Mouse (Mus musculus) kidney, adult 2 months (tissue): ENCODE results near the gene Plgrkt.

Source experiments
- CTCF ChIP-seq: fragments of 200-500 bp; conservative IDR thresholded peaks from 2 replicates; pipeline ENCODE4 v1.5.1; 2011; ENCODE audit warnings: low read depth, mild to moderate bottlenecking, control low read depth, low read length, moderate library complexity, mixed read lengths; ENCODE audit not compliant: insufficient read depth, insufficient read length
- POLR2A ChIP-seq: fragments of 200-500 bp; IDR thresholded peaks from one replicate; pipeline ENCODE4 v1.6.1; 2011; ENCODE audit warnings: low read depth, low read length, control low read depth

DNA sequence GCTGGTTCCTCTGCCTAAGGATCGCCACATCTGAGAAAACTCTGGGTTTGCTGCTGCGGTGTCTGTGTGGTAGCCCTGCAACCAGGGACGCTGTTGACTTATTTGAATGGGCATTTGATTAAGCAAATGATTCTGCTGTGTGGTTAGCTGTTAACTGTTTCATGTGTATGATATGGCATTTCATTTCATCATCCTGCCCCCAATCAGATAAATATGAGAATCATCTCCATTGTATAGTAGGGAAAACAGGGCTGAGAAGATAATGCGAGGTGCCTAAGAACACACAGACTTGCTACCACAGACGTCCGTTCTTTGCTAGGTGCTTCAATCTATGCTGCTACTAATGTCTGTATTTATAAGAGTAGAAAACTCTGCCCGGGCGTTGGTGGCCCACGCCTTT is 17.2 kb upstream of the Plgrkt start:
- no peak for TF ChIP-seq CTCF
- no peak for TF ChIP-seq POLR2A
